Mouse (Mus musculus) frontal cortex, postnatal 36 days (tissue): ENCODE measurements at regions not wholly inside any gene's neighbourhood (a gene's known extent, or its start where the extent isn't known, plus 50 kb on each side); places are given as distances from the start of the nearest gene placed in this dataset.

ENCODE experiments used
- DNase-seq, 2 experiments: peaks; one replicate each; pipeline ENCODE4 v3.0.0; 2022; ENCODE audit warnings: low spot score in 2 of 2

GRCm38 (mm10) chr17:4791873-4792272 lies 202.3 kb upstream of the Arid1b start:
- DNase-seq: no peak

- DNase-seq: no peak
Observed at GRCm38 (mm10) chr17:4796241-4796640, 197.9 kb upstream of the Arid1b start.

DNA sequence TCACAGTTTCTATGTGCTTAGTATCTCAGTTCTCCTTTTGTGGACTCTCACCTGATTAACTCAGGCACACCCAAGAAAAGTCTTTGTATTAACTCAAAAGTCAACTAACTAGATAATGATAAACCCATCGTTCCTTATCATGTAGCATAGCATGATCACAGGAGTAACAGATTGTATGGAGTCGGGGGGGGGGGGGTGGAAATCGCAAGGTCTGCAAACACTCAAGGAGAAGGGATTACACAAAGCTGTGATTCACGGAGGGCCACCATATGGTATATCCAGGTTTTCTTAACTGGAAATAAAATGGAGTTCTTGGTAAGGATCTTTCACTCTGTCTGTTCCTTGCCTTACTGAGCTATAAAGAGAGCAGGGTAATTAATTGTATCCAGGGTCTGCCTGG lies 190.1 kb upstream of the Arid1b start:
- no peak for DNase-seq

DNA sequence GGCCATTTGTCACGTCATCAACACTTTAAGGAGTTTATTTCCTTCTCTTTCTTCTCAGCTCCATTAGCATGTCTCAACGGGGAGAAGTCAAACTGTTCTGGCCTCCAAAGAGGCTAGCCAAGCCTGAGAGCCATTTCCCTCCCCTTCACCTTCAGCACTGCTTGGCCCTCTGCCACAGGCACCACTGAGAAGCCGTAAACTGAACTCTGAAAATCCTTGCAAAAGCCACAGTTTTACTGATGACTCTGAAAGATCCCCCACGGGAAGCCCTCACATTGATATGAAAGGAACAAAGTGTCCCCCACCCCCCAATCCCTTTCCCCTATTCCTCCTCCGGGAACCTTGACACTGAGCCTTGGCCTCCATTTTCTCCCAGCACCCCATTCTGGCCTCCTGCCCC lies 188.1 kb upstream of the Arid1b start:
- DNase-seq: no peak

GRCm38 (mm10) chr17:4808926-4809325 lies 185.2 kb upstream of the Arid1b start:
- no peak for DNase-seq

DNA sequence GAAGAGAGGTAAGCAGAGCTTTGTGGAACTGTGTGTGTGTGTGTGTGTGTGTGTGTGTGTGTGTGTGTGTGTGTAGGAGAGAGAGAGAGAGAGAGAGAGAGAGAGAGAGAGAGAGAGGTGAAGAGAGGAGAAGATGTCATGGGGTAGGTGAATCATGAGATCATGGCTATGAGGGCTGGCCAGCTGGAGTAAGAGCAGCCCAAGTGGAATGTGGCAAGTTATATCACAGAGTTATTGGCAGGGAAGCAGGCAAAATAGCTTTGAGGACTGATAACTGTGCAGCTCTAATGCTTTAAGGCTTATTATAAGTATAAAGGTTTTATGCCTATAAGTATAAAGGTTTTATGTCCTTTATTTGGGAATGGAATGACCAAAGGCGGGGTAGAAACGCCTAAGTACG lies 180.9 kb upstream of the Arid1b start:
- no peak for DNase-seq

GRCm38 (mm10) chr17:4813666-4814065 lies 180.5 kb upstream of the Arid1b start:
- DNase-seq: no peak

DNA sequence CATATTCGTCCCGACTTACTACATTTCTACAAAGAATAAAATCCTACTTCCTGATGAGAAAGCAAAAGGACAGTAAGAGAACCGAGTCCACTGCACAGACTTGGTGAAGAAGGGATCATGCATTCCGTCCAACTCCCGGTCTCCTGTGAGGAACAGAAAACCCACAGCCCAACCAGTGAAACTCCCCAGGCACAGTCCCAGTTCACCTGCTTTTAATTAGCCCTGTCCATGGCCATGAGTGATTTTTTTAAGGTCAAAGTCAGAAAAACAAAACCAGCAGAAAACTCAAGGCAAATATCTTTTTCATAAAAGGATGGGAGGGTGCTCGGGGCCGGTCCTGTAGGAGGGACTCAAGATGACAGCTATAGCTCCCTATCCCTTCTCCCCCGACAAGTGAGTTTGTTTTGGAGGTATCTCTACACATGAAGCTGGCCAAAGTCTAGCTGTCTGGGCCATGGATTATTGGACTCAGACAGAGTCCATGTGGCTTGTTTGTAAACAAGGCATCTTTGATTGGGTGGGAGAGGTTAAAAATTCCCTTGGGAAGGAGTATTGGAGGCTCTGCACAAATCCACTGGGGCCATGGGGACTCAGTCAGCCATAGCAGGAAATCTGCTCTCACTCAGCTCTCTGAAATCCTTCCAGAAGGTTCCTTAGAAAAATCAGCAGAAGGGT lies 168.8 kb upstream of the Arid1b start:
- no peak for DNase-seq

- no peak for DNase-seq
Observed at GRCm38 (mm10) chr17:4834065-4834464, 160.1 kb upstream of the Arid1b start.

GRCm38 (mm10) chr17:4834571-4834970 lies 159.6 kb upstream of the Arid1b start:
- DNase-seq: no peak

DNA sequence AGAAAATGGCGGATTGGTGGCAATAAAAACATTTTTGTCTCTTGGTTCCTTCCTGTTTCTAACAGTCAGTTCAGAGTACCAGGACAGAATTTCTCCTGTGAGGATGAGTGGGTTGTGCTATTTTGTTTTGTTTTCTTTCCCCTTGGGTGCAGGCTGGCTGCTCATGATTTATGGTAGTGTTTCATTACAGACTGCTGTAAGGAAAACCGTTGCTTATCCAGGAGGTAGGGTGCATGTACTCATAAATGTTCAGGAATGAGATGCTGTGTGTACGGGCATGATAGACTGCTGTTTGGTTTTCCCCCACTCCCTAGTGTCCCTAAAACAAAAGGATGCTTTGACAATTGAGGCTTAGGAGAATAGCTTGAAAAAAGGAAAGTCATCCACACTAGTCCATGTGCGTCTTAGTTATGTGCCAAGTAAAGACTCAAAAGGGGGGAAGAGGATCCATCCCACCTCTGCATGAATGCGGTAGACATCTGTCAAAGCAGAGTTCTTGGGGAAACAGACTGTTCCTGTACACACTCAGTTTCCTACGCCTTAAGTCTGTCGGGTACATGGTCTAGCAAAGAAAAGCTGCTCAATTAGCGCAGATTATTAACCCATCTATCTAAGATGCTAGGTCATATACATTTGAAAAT lies 158.9 kb upstream of the Arid1b start:
- DNase-seq: peak in 1 of 2 experiments; percentile 9

GRCm38 (mm10) chr17:4840123-4840522 lies 154.0 kb upstream of the Arid1b start:
- no peak for DNase-seq

GRCm38 (mm10) chr17:4858304-4858703 lies 135.8 kb upstream of the Arid1b start:
- DNase-seq: no peak

DNA sequence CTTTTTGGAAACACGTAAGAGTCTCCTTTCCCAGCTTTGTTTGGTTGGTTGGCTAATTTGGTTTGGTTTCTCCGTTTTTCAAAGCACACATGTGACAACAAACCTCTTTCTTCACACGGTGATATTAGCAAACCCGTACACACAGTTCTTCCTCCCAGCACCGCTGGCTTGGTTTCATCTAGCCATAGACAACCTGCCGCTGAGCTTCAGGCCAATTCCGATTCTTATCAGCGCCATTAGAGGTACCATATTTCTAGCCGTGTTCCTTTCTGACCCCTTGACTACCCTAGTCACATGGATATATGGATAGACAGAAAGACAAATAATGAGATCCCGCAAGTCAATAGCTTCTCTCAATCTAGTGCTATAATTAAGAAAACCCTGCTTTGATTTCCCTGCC lies 129.2 kb upstream of the Arid1b start:
- no peak for DNase-seq

GRCm38 (mm10) chr17:4865621-4866020 lies 128.5 kb upstream of the Arid1b start:
- peak; percentile 50 to 63 for DNase-seq

DNA sequence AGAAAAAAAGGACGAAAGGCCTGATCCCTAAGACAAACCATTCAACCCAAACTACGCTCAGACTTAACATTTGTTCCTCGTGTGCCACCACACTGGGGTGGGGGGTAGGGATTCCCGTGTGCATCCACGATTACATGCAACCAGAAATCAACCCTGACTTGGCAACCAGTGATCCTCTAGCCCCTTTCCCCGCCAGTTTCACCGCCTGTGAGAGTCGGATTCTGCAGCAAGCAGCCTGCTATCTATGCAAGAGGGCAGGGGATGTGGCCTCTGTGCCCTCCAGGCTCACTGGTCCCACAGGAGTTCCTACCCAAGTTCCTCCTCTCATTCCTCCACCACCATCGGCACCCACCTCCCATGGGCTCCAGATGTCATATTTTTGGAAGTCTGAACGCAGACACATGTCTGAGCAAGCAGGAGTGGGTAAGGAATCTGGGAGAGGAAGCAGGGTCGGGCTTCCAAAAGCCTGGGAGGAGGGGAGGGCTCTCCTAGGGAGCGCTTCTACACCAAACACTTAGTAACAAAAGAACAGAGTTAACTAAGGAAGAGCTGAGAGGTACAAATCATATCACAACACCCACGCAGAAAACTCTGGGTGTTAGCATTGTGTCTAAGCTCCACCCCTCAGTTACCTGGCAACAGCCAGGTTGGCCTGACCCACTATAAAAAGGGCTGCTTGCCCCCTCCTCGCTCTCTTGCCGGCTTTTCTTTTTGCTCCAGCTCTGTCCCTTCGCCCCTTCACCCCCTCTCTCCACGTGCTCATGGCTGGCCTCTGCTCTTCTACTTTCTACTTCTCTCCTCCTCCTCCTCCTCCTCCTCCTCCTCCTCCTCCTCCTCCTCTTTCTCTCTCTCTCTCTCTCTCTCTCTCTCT lies 127.9 kb upstream of the Arid1b start:
- DNase-seq: no peak

DNA sequence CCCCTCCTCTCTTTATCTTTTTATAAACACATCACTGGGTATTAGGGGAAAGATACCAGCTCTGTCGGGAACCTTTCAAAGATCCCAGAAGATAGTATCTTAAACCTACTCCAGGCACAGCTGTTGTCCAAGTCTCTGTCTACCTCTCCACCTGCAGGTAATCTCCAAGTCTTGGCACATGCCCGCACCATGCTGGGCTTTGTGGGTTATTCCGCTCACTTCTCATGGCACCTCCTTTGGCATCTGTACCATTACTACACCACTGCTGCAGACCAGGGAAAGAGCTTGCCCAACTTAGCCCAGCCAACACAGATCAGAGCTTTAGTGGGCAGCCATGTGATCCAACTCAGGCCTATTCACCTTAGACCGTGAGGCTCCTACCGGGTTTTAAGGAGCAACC lies 127.0 kb upstream of the Arid1b start:
- no peak for DNase-seq

GRCm38 (mm10) chr17:4867754-4868445 lies 126.2 kb upstream of the Arid1b start:
- no peak for DNase-seq

- DNase-seq: no peak
Observed at GRCm38 (mm10) chr17:4868446-4868825, 125.7 kb upstream of the Arid1b start.

GRCm38 (mm10) chr17:4868861-4869260 lies 125.3 kb upstream of the Arid1b start:
- DNase-seq: no peak

DNA sequence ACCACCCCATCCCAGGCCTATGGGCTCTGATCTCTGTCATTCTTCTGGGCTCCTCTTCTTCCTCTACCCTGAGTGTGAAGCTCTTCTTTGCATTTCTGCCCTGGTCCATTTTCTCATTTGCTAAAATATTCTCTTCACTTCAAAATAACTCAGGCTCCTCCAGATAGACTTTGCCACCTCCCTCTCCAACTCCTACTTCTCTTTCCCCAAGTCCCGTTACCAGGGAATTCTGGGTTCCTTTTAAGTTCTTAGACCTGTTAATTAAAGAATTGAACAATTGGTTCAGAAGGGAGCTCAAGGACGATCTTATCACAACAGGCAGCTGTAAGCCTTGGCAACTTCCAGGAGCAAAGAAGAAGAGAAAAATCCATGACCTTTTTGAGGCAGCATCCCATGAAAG lies 122.9 kb upstream of the Arid1b start:
- DNase-seq: peak in 1 of 2 experiments; percentile 22

DNA sequence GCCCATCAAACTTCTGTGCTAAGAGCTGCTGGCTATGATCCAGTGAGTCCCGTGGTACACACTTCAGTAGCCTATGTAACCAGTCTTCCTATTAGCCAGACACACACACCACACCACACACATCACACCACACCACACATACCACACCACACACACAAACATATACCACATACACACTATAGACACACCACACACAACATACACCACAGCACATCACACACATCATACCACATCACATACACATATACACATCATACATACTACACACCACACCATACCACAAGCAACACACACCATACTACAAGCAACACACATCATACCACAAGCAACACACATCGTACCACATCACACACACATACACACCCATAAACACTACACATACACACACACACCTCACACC lies 119.7 kb upstream of the Arid1b start:
- no peak for DNase-seq
